Mouse (Mus musculus) intestine, postnatal 0 days (tissue): Measurements from ENCODE around the gene Asna1. TPM values are rescaled to one million over a fixed set of nuclear protein-coding genes. Genes with fewer than 3 reads are reported as not detected.
A peak's percentile ranks its signal among the peaks of the same experiment; 100 is the strongest.

Source experiments
- ATAC-seq: fragments of 200-750 bp; cut with Nextera tagmentation; 2 replicates; pipeline ENCODE4 v1.8.0; 2017; ENCODE audit warnings: mild to moderate bottlenecking, moderate TSS enrichment, moderate library complexity
- H3K27ac ChIP-seq: fragments of 300-500 bp; sonication (generic); 2 replicates; pipeline ENCODE4 v1.5.1; 2014; ENCODE audit warnings: mild to moderate bottlenecking, low read depth, low read length, moderate library complexity
- H3K27me3 ChIP-seq: fragments of 300-500 bp; sonication (generic); replicated peaks from 2 replicates; pipeline ENCODE4 v1.6.1; 2014; ENCODE audit warnings: low read length, mixed read lengths; ENCODE audit not compliant: control insufficient read depth, insufficient read depth
- H3K36me3 ChIP-seq: fragments of 300-500 bp; sonication (generic); 2 replicates; pipeline ENCODE4 v1.6.1; 2014; ENCODE audit warnings: mild to moderate bottlenecking, moderate library complexity; ENCODE audit not compliant: control insufficient read depth, insufficient read depth
- H3K4me1 ChIP-seq: fragments of 300-500 bp; sonication (generic); replicated peaks from 2 replicates; pipeline ENCODE4 v1.6.1; 2014; ENCODE audit warnings: antibody characterized with exemption, low read length, mixed read lengths; ENCODE audit not compliant: control insufficient read depth, insufficient read depth
- H3K4me2 ChIP-seq: fragments of 300-500 bp; sonication (generic); replicated peaks from 2 replicates; pipeline ENCODE4 v1.6.1; 2014; ENCODE audit warnings: low read depth, mild to moderate bottlenecking, moderate library complexity
- H3K4me3 ChIP-seq: fragments of 300-500 bp; sonication (generic); 2 replicates; pipeline ENCODE4 v1.5.1; 2014; ENCODE audit warnings: low read depth, low read length
- H3K9ac ChIP-seq: fragments of 300-500 bp; sonication (generic); 2 replicates; pipeline ENCODE4 v1.6.1; 2014; ENCODE audit warnings: mild to moderate bottlenecking, low read depth, low read length
- H3K9me3 ChIP-seq: fragments of 300-500 bp; sonication (generic); 2 replicates; pipeline ENCODE4 v1.6.1; 2016; ENCODE audit warnings: mixed run types; ENCODE audit not compliant: control insufficient read depth
- CTCF ChIP-seq: sonication (generic); IDR thresholded peaks from 2 replicates; pipeline ENCODE4 v1.5.1; 2016; ENCODE audit warnings: low read depth, mild to moderate bottlenecking, control low read depth, antibody characterized with exemption, moderate library complexity
- whole genome bisulfite sequencing: fragments of 180-500 bp; shearing (Covaris S2); extraction: QIAGEN DNeasy Blood & Tissue Kit; methylation state at CpG from one replicate; pipeline ENCODE4 v1.1.7; 2014; 5-methylcytosine and 5-hydroxymethylcytosine counted together
- polyA plus RNA-seq: library from polyadenylated mRNA; unstranded; fragments of >200 nt; fragmentation: Nextera tagmentation; extraction: Ambion mirVana; gene quantifications from 2 replicates; pipeline ENCODE4 v1.2.1, GENCODE M21; 2015

Asna1 gene
- polyA plus RNA-seq, 1 experiment from 2014 or later, result 105 TPM

- under 1% methylated on average over 53 of the region's 53 CpGs for WGBS
- Histone ChIP-seq H3K9ac (peak overlapping the region; percentile 53), H3K9me3 (no peaks in the 10 kb centered on the region), H3K4me3 (peak overlapping the region; percentile 46), H3K27me3 (no peaks in the 10 kb centered on the region), H3K4me2 (peak overlapping the region; percentile 96), H3K27ac (peak overlapping the region; percentile 89), H3K4me1 (peaks cover 27% of the 10 kb centered on the region), H3K36me3 (no peaks in the 10 kb centered on the region)
- TF ChIP-seq CTCF, result no peak
- ATAC-seq, result peak; percentile 28
Measured at GRCm38 (mm10) chr8:84985684-84986378, 39.2 kb downstream of the Asna1 start.

- TF ChIP-seq CTCF, result no peak
- H3K4me3 ChIP-seq, result peak overlapping the region; percentile 46
- no peak for ATAC-seq
- no peaks in the 10 kb centered on the region for H3K9me3 ChIP-seq
- no peaks in the 10 kb centered on the region for H3K36me3 ChIP-seq
- no peaks in the 10 kb centered on the region for H3K27me3 ChIP-seq
- H3K4me2 ChIP-seq, result peak overlapping the region; percentile 96
- WGBS, result 1% methylated on average over 23 of the region's 23 CpGs
- H3K27ac ChIP-seq, result peak overlapping the region; percentile 89
- peak overlapping the region; percentile 53 for H3K9ac ChIP-seq
- peaks cover 32% of the 10 kb centered on the region for H3K4me1 ChIP-seq
Measured at GRCm38 (mm10) chr8:84985049-84985683, 39.9 kb downstream of the Asna1 start.

DNA sequence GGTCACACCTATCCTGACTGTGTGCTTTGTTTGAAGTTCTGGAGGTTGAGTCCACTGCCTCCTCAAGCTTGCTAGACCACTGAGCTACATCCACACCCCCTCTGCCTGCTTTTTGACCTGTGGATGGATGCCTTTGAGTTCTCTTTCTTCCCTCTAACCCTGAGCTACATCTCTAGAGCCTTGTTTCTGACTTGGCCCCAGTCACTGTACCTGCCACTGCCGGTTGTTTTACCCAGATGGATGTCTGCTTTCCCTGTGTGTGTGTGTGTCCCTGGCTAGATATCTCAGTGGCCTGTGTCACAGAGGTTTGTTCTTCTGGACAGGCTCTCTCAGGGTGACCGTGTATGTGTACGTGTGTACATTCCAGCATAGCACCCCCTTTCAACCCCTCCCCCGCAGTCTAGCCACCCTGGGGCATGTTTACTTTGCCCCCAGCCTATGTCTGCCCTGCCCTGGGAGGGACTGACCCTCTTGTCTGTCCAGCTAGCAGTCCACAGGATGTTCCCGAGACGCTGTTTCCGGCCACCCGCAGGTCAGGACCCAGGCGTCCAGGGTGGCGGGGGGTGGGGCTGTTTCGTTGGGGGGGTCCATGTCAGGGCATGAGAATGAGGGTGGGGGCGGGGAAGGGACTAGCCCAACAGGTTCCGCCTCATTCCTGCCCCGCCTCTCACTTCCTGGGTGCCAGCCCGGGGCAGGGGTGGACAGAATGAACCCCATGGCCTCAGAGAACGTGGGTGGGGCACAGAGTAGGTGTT is 40.6 kb downstream of the Asna1 start:
- Histone ChIP-seq H3K4me2 (peak overlapping the region; percentile 96), H3K4me3 (peak overlapping the region; percentile 46), H3K4me1 (peaks cover 35% of the 10 kb centered on the region), H3K9ac (peak overlapping the region; percentile 53), H3K27ac (peak overlapping the region; percentile 89), H3K36me3 (no peaks in the 10 kb centered on the region), H3K9me3 (no peaks in the 10 kb centered on the region), H3K27me3 (no peaks in the 10 kb centered on the region)
- ATAC-seq, result no peak
- no peak for TF ChIP-seq CTCF
- WGBS, result 6% methylated on average over 16 of the region's 16 CpGs

DNA sequence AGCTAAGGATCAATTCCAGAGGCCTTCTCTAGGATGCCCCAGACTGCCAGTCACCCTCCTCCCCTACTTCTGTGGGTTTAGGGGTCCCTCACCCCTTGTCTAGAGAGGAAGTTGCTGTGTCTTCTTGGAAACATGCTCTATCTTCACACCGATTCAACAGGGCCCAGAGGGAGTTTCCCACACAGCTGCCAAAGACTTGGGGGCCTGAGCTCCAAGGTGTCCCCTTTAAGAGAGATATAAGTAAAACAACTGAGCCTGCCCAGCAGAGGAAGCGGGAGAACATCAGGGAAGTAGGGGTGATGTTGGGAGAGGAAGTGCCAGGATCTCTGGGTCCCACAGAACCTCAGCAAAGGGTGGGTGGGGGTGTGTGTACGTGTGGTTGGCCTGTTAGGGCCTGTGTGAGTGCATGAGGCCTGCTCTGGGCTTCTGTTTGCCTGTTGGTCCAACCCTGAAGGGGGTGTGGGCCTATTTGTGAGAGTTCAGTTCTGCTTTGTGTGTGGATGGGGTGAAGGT is 42.5 kb downstream of the Asna1 start:
- TF ChIP-seq CTCF, result no peak
- H3K4me3 ChIP-seq, result no peak overlapping the region
- no peak for ATAC-seq
- 60% methylated on average over 3 of the region's 3 CpGs for WGBS
- peaks cover 41% of the 10 kb centered on the region for H3K4me1 ChIP-seq
- no peaks in the 10 kb centered on the region for H3K27me3 ChIP-seq
- H3K27ac ChIP-seq, result peak overlapping the region; percentile 82; the same call in 1 of the 2 replicates
- H3K36me3 ChIP-seq, result no peaks in the 10 kb centered on the region
- peak overlapping the region; percentile 96 for H3K4me2 ChIP-seq
- H3K9me3 ChIP-seq, result no peaks in the 10 kb centered on the region
- H3K9ac ChIP-seq, result no peak overlapping the region

GRCm38 (mm10) chr8:84981644-84982498 is 43.2 kb downstream of the Asna1 start:
- 53% methylated on average over 15 of the region's 15 CpGs for WGBS
- TF ChIP-seq CTCF, result no peak

More at GRCm38 (mm10) chr8:84981644-84982498, 43.2 kb downstream of the Asna1 start:
- Histone ChIP-seq H3K36me3 (no peaks in the 10 kb centered on the region), H3K4me3 (no peak overlapping the region), H3K27ac (peak overlapping the region; percentile 97), H3K4me1 (peaks cover 41% of the 10 kb centered on the region), H3K27me3 (no peaks in the 10 kb centered on the region), H3K9me3 (no peaks in the 10 kb centered on the region), H3K4me2 (peak overlapping the region; percentile 96), H3K9ac (no peak overlapping the region)
- ATAC-seq, result no peak
